Mouse (Mus musculus) limb, embryonic 12.5 days (tissue): ENCODE results near the gene Thrsp. TPM values are rescaled to one million over a fixed set of nuclear protein-coding genes. Genes with fewer than 3 reads are reported as not detected.
"Not testable (repeated sequence)": the region's sequence is repeated elsewhere in the genome, so short reads cannot be mapped to it uniquely, and the experiment has no call there.

ENCODE experiments used
- ATAC-seq: fragments of 200-750 bp; cut with Nextera tagmentation; 2 replicates; pipeline ENCODE4 v1.8.0; 2017; ENCODE audit warnings: low read depth, moderate TSS enrichment; ENCODE audit not compliant: insufficient number of reproducible peaks, insufficient read depth, low FRiP score, low TSS enrichment
- H3K27ac ChIP-seq: fragments of 300-500 bp; sonication (generic); 2 replicates; pipeline ENCODE4 v1.5.1; 2016; ENCODE audit warnings: mild to moderate bottlenecking, moderate library complexity
- H3K27me3 ChIP-seq: fragments of 300-500 bp; sonication (generic); 2 replicates; pipeline ENCODE4 v1.6.1; 2016; ENCODE audit warnings: mild to moderate bottlenecking, moderate library complexity
- H3K36me3 ChIP-seq: fragments of 300-500 bp; sonication (generic); 2 replicates; pipeline ENCODE4 v1.6.1; 2016; ENCODE audit warnings: mild to moderate bottlenecking, moderate library complexity
- H3K4me1 ChIP-seq: fragments of 300-500 bp; sonication (generic); replicated peaks from 2 replicates; pipeline ENCODE4 v1.6.1; 2016
- H3K4me2 ChIP-seq: fragments of 300-500 bp; sonication (generic); 2 replicates; pipeline ENCODE4 v1.6.1; 2016; ENCODE audit warnings: mild to moderate bottlenecking, moderate library complexity
- H3K4me3 ChIP-seq: fragments of 300-500 bp; sonication (generic); replicated peaks from 2 replicates; pipeline ENCODE4 v1.5.1; 2016; ENCODE audit warnings: mild to moderate bottlenecking
- H3K9ac ChIP-seq: fragments of 300-500 bp; sonication (generic); replicated peaks from 2 replicates; pipeline ENCODE4 v1.6.1; 2016; ENCODE audit warnings: mild to moderate bottlenecking, moderate library complexity
- H3K9me3 ChIP-seq: fragments of 300-500 bp; sonication (generic); 2 replicates; pipeline ENCODE4 v1.6.1; 2016; ENCODE audit warnings: mild to moderate bottlenecking, moderate library complexity
- WGBS: fragments of 180-500 bp; shearing (Covaris S2); methylation state at CpG from one replicate; pipeline ENCODE4 v1.1.7; 2016; 5-methylcytosine and 5-hydroxymethylcytosine counted together
- polyA plus RNA-seq: library from polyadenylated mRNA; unstranded; fragments of >200 nt; fragmentation: Nextera tagmentation; extraction: Ambion mirVana; gene quantifications from 2 replicates; pipeline ENCODE4 v1.2.1, GENCODE M21; 2016

Thrsp gene
- polyA plus RNA-seq, result 0.60 and 0.64 TPM in 2 replicates

DNA sequence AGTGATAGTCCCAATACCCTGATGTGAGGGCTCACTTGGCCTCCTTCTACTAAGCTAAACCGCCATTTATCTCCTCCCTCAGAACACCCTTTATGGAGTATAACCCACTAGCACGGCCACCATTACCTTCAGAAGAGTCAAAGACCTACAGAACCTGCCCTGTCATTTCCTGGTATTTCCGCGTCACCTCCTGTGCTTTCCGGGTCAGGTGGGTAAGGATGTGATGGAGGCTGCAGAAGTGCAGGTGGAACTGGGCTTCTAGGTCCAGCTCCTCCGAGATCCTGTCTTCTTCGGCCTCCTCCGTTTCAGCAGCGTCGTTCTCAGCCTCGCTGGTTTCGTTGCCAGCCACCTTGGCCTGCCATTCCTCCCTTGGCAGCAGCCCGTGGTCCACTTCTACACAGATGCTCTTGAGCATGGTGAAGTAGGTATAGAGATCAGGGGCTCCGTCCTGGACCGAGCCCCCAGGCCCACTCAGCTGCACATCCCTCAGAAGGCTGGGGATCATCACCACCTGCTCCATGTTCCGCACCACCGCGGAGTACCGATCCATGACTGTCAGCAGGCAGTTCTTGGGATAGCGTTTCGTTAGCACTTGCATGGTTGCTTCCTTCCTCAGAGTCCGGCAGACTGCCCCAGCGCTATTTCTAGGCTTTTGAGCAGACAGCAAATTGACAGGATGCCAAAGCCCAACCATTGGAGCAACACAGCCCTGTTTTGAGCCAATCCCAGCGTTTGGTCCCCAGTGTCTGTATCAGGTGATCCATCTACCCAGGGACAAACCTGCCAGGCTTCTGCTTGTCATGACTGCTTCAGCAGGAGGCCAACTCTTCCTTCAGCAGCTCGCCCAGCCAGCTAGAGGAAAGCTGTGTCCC lies at the start of gene Thrsp:
Gene Thrsp, minus strand, starts transcription at position 825 of the 872 bp plus-strand sequence.
- peaks cover 6% of the 10 kb centered on the region; the same call in 1 of the 2 replicates for H3K36me3 ChIP-seq
- H3K27me3 ChIP-seq, result no peaks in the 10 kb centered on the region
- no peak for ATAC-seq
- no peak within 1 kb of the TSS for H3K4me3 ChIP-seq
- no peak within 1 kb of the TSS for H3K9ac ChIP-seq
- H3K4me2 ChIP-seq, result no peak within 1 kb of the TSS
- 83% methylated on average over 25 of the region's 25 CpGs for WGBS
- no peak within 1 kb of the TSS for H3K27ac ChIP-seq
- H3K9me3 ChIP-seq, result no peaks in the 10 kb centered on the region
- H3K4me1 ChIP-seq, result peaks cover 9% of the 10 kb centered on the region

- WGBS, result 79% methylated on average over 3 of the region's 3 CpGs
- H3K9me3 ChIP-seq, result no peaks in the 10 kb centered on the region
- H3K27me3 ChIP-seq, result no peaks in the 10 kb centered on the region
- no peak overlapping the region for H3K9ac ChIP-seq
- peaks cover 11% of the 10 kb centered on the region for H3K4me1 ChIP-seq
- H3K4me2 ChIP-seq, result no peak overlapping the region
- no peaks in the 10 kb centered on the region for H3K36me3 ChIP-seq
- ATAC-seq, result no peak
- H3K27ac ChIP-seq, result no peak overlapping the region
- H3K4me3 ChIP-seq, result no peak overlapping the region
Observed at GRCm38 (mm10) chr7:97455577-97455976, 38.0 kb upstream of the Thrsp start.

DNA sequence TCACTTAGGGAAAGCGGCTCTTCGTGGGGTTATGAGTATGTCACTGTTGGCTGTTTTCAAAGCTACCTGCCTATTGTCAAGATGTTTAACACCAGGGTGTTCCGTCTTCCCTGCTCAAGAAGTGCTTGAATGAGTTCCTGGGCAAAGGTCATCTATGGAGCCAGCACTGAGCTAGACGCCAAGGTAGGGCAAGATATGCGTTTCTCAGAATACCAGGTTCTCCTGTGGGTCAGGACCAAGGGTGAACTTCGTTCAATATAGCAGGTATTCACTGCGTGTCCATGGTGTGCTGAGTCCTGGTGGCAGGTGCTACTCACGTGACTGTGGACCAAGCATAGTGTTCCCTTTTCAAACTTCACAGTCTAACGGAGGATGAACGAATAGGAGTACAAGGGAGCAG lies 37.3 kb upstream of the Thrsp start:
- ATAC-seq, result no peak
- H3K4me1 ChIP-seq, result peaks cover 11% of the 10 kb centered on the region
- 88% methylated on average over 10 of the region's 10 CpGs for WGBS
- no peak overlapping the region for H3K4me3 ChIP-seq
- no peak overlapping the region for H3K27ac ChIP-seq
- no peak overlapping the region for H3K9ac ChIP-seq
- H3K27me3 ChIP-seq, result no peaks in the 10 kb centered on the region
- H3K4me2 ChIP-seq, result no peak overlapping the region
- H3K36me3 ChIP-seq, result no peaks in the 10 kb centered on the region
- no peaks in the 10 kb centered on the region for H3K9me3 ChIP-seq

DNA sequence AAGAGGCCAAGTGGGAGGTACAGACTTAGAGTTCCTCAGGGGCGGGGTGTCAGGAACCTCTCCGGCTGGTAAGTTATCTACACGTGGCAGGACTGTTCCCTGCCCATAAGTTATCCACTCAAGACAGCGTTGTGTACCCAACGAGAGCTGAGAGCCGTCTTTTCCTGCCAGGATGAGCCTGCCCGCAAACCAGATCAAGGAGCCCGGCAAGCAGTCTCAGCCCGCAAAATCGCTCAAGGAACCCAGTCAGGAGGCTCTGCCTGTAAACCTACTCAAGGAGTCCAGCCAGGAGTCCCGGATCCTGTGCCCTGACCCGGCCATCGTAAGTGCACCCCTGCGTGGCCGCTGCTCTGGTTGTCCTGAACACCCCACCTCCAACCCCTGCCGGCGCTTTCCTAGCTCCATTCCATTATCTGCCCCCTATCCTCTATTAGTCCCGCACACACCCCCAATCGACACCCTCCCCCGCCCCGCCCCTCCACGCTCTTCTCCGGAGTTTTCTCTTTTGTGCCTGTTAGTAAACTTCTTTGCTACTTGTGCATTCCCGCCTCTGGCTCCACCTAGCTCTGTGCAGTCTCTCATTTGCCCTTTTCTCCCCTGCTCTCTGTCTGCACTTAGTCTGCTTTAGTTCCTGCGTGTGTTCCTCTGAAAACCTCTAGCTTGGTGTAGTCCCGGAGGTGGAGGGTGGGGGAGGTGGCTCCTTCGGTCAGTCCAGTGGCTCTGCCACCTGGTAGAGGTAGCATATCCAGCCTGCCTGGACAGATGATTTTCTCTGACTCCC lies 35.8 kb upstream of the Thrsp start:
- 4% methylated on average over 27 of the region's 27 CpGs for whole genome bisulfite sequencing
- Histone ChIP-seq H3K9ac (peak overlapping the region; percentile 70), H3K36me3 (no peaks in the 10 kb centered on the region), H3K4me1 (peaks cover 11% of the 10 kb centered on the region), H3K9me3 (0 out of 2 replicates have a peak, but pooled peaks cover 4% of the 10 kb centered on the region), H3K4me3 (peak overlapping the region; percentile 46), H3K27ac (peak overlapping the region; percentile 45; the same call in 1 of the 2 replicates), H3K27me3 (no peaks in the 10 kb centered on the region), H3K4me2 (peak overlapping the region; percentile 84)
- ATAC-seq, result peak; percentile 53; the same call in 1 of the 2 replicates

DNA sequence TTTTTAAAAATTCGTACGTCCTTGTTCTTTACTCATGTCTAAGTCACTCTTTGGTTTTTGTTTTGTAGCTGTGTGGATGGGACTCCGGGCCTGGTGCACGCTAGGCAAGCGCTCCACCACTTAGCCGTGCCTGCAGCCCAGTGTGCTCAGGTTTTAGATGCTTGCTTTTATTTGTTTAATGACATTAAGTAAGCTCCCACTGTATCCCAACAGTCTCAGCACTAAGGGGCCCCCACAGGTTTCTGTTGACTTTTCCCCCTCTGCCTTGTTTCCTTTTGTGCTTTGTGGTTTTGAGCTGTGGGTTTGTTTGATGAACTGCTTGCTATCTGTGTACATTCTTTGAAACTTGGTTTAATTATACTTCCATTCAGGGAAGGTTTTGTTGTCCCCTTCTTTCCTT lies 34.7 kb upstream of the Thrsp start:
- H3K9me3 ChIP-seq, result 0 out of 2 replicates have a peak, but pooled peaks cover 4% of the 10 kb centered on the region
- H3K36me3 ChIP-seq, result no peaks in the 10 kb centered on the region
- no peak overlapping the region for H3K9ac ChIP-seq
- peaks cover 11% of the 10 kb centered on the region for H3K4me1 ChIP-seq
- no peak for ATAC-seq
- no peak overlapping the region for H3K4me2 ChIP-seq
- WGBS, result 85% methylated on average over 6 of the region's 6 CpGs
- H3K4me3 ChIP-seq, result no peak overlapping the region
- H3K27me3 ChIP-seq, result no peaks in the 10 kb centered on the region
- H3K27ac ChIP-seq, result no peak overlapping the region

DNA sequence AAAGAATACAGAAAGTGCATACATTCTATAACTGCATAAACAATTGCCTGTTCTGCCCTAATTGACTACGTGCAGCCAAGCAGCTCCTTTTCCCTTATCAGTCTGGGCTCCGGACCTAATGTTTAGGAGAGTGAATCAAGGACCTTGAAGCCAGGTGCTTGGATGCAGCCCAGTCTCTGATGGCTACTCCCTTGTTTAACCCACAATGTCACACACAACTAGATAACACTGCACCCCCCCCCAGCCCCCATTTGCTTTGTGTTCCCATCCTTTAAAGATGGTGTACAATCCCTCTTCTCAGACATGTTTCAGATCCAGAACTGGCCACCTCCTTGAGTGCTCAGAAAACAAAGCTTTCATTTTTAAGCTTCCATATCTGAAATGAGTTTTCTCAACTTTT lies 33.5 kb upstream of the Thrsp start, which contains the start of gene Kctd14:
Gene Kctd14, plus strand, starts transcription at position 301 of the 400 bp plus-strand sequence.
- not testable (repeated sequence) for H3K27me3 ChIP-seq, H3K4me2 ChIP-seq, H3K9ac ChIP-seq, H3K27ac ChIP-seq, ATAC-seq, H3K4me3 ChIP-seq, H3K36me3 ChIP-seq, H3K9me3 ChIP-seq
- WGBS, result 80% methylated on average over 2 of the region's 2 CpGs
- H3K4me1 ChIP-seq, result peaks cover 11% of the 10 kb centered on the region

- Histone ChIP-seq H3K27ac (peak overlapping the region; percentile 57), H3K4me3 (no peak overlapping the region), H3K4me1 (no peaks in the 10 kb centered on the region), H3K36me3 (no peaks in the 10 kb centered on the region), H3K4me2 (no peak overlapping the region), H3K9me3 (0 out of 2 replicates have a peak, but pooled peaks cover 4% of the 10 kb centered on the region), H3K27me3 (no peaks in the 10 kb centered on the region), H3K9ac (no peak overlapping the region)
- WGBS, result 69% methylated on average over 6 of the region's 6 CpGs
- no peak for ATAC-seq
Observed at GRCm38 (mm10) chr7:97447050-97447531, 29.6 kb upstream of the Thrsp start.

GRCm38 (mm10) chr7:97446171-97446925 lies 28.8 kb upstream of the Thrsp start:
- peak; percentile 79; the same call in 1 of the 2 replicates for ATAC-seq
- 57% methylated on average over 6 of the region's 6 CpGs for WGBS
- Histone ChIP-seq H3K27me3 (no peaks in the 10 kb centered on the region), H3K9ac (no peak overlapping the region), H3K36me3 (no peaks in the 10 kb centered on the region), H3K4me3 (no peak overlapping the region), H3K4me2 (no peak overlapping the region), H3K4me1 (no peaks in the 10 kb centered on the region), H3K9me3 (peaks cover 6% of the 10 kb centered on the region; the same call in 1 of the 2 replicates), H3K27ac (peak overlapping the region; percentile 57)

DNA sequence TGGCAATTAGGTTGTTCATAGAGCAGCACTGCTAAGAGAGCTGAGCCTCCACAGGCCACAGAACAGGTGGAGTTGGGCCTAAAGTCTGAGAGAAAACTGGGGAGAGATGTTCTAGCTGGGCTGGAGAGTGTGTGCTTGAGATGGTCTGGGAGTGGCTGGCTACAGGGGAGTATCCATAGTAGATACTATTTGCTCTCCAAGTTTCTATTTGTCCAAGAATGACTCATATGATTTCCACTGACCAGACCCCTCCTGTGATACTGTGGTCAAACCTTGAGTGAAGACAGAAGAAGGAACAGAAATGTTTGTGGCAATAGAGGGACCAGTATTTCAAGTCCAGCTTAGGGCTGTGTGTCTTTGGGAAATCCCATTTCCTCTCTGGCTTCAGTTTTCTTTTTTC lies 21.5 kb upstream of the Thrsp start:
- H3K9ac ChIP-seq, result no peak overlapping the region
- H3K4me3 ChIP-seq, result no peak overlapping the region
- H3K27me3 ChIP-seq, result no peaks in the 10 kb centered on the region
- no peak overlapping the region for H3K4me2 ChIP-seq
- 0 out of 2 replicates have a peak, but pooled peaks cover 11% of the 10 kb centered on the region for H3K4me1 ChIP-seq
- no peak for ATAC-seq
- no peak overlapping the region for H3K27ac ChIP-seq
- H3K9me3 ChIP-seq, result peaks cover 4% of the 10 kb centered on the region; the same call in 1 of the 2 replicates
- H3K36me3 ChIP-seq, result no peaks in the 10 kb centered on the region

GRCm38 (mm10) chr7:97434517-97434916 lies 17.0 kb upstream of the Thrsp start:
- WGBS, result 86% methylated on average over 10 of the region's 10 CpGs
- H3K4me2 ChIP-seq, result no peak overlapping the region
- no peak overlapping the region for H3K27ac ChIP-seq
- H3K4me3 ChIP-seq, result no peak overlapping the region
- H3K27me3 ChIP-seq, result no peaks in the 10 kb centered on the region
- H3K36me3 ChIP-seq, result no peaks in the 10 kb centered on the region
- no peaks in the 10 kb centered on the region for H3K9me3 ChIP-seq
- H3K9ac ChIP-seq, result no peak overlapping the region
- H3K4me1 ChIP-seq, result peaks cover 22% of the 10 kb centered on the region
- no peak for ATAC-seq
